Mouse (Mus musculus): ENCODE measurements around the gene Pik3c2b. TPM values are rescaled to one million over a fixed set of nuclear protein-coding genes. Genes with fewer than 3 reads are reported as not detected.

Gene Pik3c2b
- polyA plus RNA-seq, 1 experiment = 1.8 TPM

DNA sequence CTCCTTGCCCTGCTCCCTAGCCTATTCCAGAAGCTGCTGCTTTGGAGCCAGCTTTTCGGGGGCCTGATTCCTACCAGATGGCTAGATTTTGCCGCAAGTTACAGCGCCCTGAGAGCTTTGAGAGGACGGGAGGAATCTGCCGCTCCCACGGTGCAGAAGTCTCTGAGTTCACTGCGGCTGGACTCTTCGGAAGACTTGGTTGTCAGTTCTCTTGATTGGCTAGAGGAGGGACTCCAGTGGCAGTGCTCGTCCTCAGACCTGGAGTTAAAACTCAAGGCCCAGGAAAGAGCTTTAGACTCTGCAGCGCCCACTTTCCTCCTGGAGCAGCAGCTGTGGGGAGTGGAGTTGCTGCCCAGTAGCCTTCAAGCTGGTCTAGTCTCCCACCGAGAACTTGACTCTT is 86.5 kb downstream of the Pik3c2b start:
- no peaks in the 10 kb centered on the region for H3K27me3 ChIP-seq (ENCODE audit: control insufficient read depth, insufficient read depth, insufficient read length)
- H3ac ChIP-seq (ENCODE audit: control insufficient read depth, insufficient read length) = peak overlapping the region; percentile 81
- H3K79me2 ChIP-seq (ENCODE audit: control insufficient read depth, insufficient read depth) = peaks cover 57% of the 10 kb centered on the region
- TF ChIP-seq E2F4 (IDR thresholded peaks at IDR 0.05; ENCODE audit: insufficient read depth) (no peak), POLR2A (IDR thresholded peaks at IDR 0.05; ENCODE audit: insufficient read length, low read depth) (peak; percentile 20), MYOD1 (IDR thresholded peaks at IDR 0.05; ENCODE audit: control insufficient read depth in 1 of 3, insufficient read length in 2 of 3, low read depth in 2 of 3) (no peak), MYOG (IDR thresholded peaks at IDR 0.05; ENCODE audit: control insufficient read depth in 1 of 3, insufficient read depth in 1 of 3, insufficient read length in 2 of 3, low read depth in 2 of 3) (no peak), REST (IDR thresholded peaks at IDR 0.05; ENCODE audit: insufficient read depth, insufficient read length) (no peak), CEBPB (IDR thresholded peaks at IDR 0.05; ENCODE audit: insufficient read depth, poor library complexity, severe bottlenecking) (no peak), TCF3 (IDR thresholded peaks at IDR 0.05; ENCODE audit: insufficient read length, low read depth) (no peak), SRF (IDR thresholded peaks at IDR 0.05; ENCODE audit: control insufficient read depth, insufficient read length, low read depth) (no peak), MAX (IDR thresholded peaks at IDR 0.05; ENCODE audit: low read depth) (no peak)
- peaks cover 29% of the 10 kb centered on the region for H3K36me3 ChIP-seq (ENCODE audit: control insufficient read depth, insufficient read depth)
- peak overlapping the region; percentile 96 for H3K4me2 ChIP-seq (ENCODE audit: low read depth)
- peak overlapping the region; percentile 100 for H3K4me3 ChIP-seq

DNA sequence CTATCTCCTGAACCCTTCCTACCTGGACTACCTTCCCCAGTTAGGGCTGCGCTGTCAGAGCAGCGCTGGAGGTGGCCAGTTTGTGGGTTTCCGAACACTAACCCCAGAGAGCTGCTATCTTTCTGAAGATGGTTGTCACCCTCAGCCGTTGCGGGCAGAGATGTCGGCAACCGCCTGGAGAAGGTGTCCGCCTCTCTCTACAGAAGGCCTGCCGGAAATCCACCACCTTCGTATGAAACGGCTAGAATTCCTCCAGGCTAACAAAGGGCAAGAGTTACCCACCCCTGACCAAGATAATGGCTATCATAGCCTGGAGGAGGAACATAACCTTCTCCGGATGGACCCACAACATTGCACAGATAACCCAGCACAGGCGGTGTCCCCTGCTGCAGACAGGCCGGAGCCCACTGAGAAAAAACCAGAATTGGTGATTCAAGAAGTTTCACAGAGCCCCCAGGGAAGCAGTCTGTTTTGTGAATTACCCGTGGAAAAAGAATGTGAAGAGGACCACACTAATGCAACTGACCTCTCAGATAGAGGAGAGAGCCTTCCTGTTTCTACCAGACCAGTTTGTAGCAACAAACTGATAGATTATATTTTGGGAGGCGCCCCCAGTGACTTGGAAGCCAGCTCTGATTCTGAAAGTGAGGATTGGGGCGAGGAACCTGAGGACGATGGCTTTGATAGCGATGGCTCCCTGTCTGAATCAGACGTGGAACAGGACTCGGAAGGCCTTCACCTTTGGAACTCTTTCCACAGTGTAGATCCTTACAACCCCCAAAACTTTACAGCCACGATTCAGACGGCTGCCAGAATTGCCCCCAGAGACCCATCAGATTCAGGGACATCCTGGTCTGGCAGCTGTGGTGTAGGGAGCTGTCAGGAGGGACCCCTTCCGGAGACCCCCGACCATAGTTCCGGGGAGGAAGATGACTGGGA is 87.2 kb downstream of the Pik3c2b start:
- Histone ChIP-seq H3K36me3 (ENCODE audit: control insufficient read depth, insufficient read depth) (peaks cover 37% of the 10 kb centered on the region), H3ac (ENCODE audit: control insufficient read depth, insufficient read length) (peak overlapping the region; percentile 81), H3K4me2 (ENCODE audit: low read depth) (peak overlapping the region; percentile 96), H3K4me3 (peak overlapping the region; percentile 100), H3K27me3 (ENCODE audit: control insufficient read depth, insufficient read depth, insufficient read length) (no peaks in the 10 kb centered on the region), H3K79me2 (ENCODE audit: control insufficient read depth, insufficient read depth) (peaks cover 64% of the 10 kb centered on the region)
- no peak for TF ChIP-seq REST (IDR thresholded peaks at IDR 0.05; ENCODE audit: insufficient read depth, insufficient read length)
- TF ChIP-seq POLR2AphosphoS2 (IDR thresholded peaks at IDR 0.05; ENCODE audit: insufficient read length, low read depth) = no peak
- no peak for TF ChIP-seq MAX (IDR thresholded peaks at IDR 0.05; ENCODE audit: low read depth)
- no peak for TF ChIP-seq TCF12 (IDR thresholded peaks at IDR 0.05; ENCODE audit: insufficient read depth, poor library complexity, severe bottlenecking)
- TF ChIP-seq MYOD1 (IDR thresholded peaks at IDR 0.05; ENCODE audit: control insufficient read depth in 1 of 3, insufficient read length in 2 of 3, low read depth in 2 of 3) = no peak

DNA sequence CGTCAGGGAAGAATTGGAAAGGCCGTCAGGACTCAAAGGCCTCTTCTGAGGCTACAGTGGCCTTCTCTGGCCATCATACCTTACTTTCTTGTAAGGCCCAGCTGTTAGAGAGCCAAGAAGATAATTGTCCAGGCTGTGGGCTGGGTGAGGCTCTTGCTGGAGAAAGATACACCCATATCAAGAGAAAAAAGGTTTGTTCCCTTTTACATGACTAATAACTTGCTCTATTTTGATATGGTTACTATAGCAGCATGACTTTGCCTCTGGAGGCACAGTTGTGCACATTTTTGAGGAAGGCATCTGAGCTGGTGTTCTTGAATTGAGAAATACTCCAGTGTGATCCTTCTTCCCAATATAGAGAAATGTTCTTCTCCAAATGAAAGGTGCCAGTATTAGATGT is 88.0 kb downstream of the Pik3c2b start:
- H3K4me2 ChIP-seq (ENCODE audit: low read depth) = peak overlapping the region; percentile 96
- H3K27me3 ChIP-seq (ENCODE audit: control insufficient read depth, insufficient read depth, insufficient read length) = no peaks in the 10 kb centered on the region
- H3K36me3 ChIP-seq (ENCODE audit: control insufficient read depth, insufficient read depth) = peaks cover 44% of the 10 kb centered on the region
- peaks cover 71% of the 10 kb centered on the region for H3K79me2 ChIP-seq (ENCODE audit: control insufficient read depth, insufficient read depth)
- H3K4me3 ChIP-seq = peak overlapping the region; percentile 100
- peak overlapping the region; percentile 81 for H3ac ChIP-seq (ENCODE audit: control insufficient read depth, insufficient read length)
- TF ChIP-seq TCF3 (IDR thresholded peaks at IDR 0.05; ENCODE audit: insufficient read length, low read depth) = no peak
- TF ChIP-seq MYOD1 (IDR thresholded peaks at IDR 0.05; ENCODE audit: control insufficient read depth in 1 of 3, insufficient read length in 2 of 3, low read depth in 2 of 3) = no peak
- no peak for TF ChIP-seq USF1 (IDR thresholded peaks at IDR 0.05; ENCODE audit: low read depth)
- no peak for TF ChIP-seq MYOG (IDR thresholded peaks at IDR 0.05; ENCODE audit: control insufficient read depth in 1 of 3, insufficient read depth in 1 of 3, insufficient read length in 2 of 3, low read depth in 2 of 3)
- no peak for TF ChIP-seq POLR2A (IDR thresholded peaks at IDR 0.05; ENCODE audit: insufficient read length, low read depth)
- TF ChIP-seq CEBPB (IDR thresholded peaks at IDR 0.05; ENCODE audit: insufficient read depth, poor library complexity, severe bottlenecking) = no peak
- TF ChIP-seq SRF (IDR thresholded peaks at IDR 0.05; ENCODE audit: control insufficient read depth, insufficient read length, low read depth) = no peak
- no peak for TF ChIP-seq REST (IDR thresholded peaks at IDR 0.05; ENCODE audit: insufficient read depth, insufficient read length)
- TF ChIP-seq E2F4 (IDR thresholded peaks at IDR 0.05; ENCODE audit: insufficient read depth) = no peak
- TF ChIP-seq TCF12 (IDR thresholded peaks at IDR 0.05; ENCODE audit: insufficient read depth, poor library complexity, severe bottlenecking) = no peak
- TF ChIP-seq MAX (IDR thresholded peaks at IDR 0.05; ENCODE audit: low read depth) = no peak
- no peak for TF ChIP-seq POLR2AphosphoS2 (IDR thresholded peaks at IDR 0.05; ENCODE audit: insufficient read length, low read depth)

DNA sequence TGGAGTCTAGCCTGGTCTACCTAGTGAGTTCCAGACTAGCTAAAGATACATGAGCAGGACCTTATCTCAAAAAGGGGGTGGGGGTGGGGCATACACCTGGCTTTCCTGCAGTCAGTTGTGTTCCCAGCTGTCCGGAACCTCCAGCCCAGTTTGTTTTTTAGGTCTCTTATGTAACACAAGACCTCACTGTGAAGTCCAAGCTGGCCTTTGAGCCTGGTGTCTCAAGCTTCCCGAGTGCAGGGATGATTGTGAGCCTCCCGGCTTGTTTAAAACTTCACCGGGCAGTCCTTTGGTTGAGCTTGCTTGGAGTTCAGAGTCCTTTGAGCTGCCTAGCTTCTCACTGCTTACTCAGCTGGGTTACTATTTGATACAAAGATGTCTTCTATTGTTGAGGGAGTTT is 88.6 kb downstream of the Pik3c2b start:
- Histone ChIP-seq H3K4me3 (peak overlapping the region; percentile 100), H3ac (ENCODE audit: control insufficient read depth, insufficient read length) (no peak overlapping the region), H3K36me3 (ENCODE audit: control insufficient read depth, insufficient read depth) (peaks cover 51% of the 10 kb centered on the region), H3K27me3 (ENCODE audit: control insufficient read depth, insufficient read depth, insufficient read length) (no peaks in the 10 kb centered on the region), H3K4me2 (ENCODE audit: low read depth) (peak overlapping the region; percentile 96), H3K79me2 (ENCODE audit: control insufficient read depth, insufficient read depth) (peaks cover 77% of the 10 kb centered on the region)
- TF ChIP-seq MYOG (IDR thresholded peaks at IDR 0.05; ENCODE audit: control insufficient read depth in 1 of 3, insufficient read depth in 1 of 3, insufficient read length in 2 of 3, low read depth in 2 of 3) = peak in 1 of 3 experiments; percentile 55
- TF ChIP-seq MYOD1 (IDR thresholded peaks at IDR 0.05; ENCODE audit: control insufficient read depth in 1 of 3, insufficient read length in 2 of 3, low read depth in 2 of 3) = peak in 2 of 3 experiments; percentile 10 to 49
- TF ChIP-seq TCF12 (IDR thresholded peaks at IDR 0.05; ENCODE audit: insufficient read depth, poor library complexity, severe bottlenecking) = no peak

DNA sequence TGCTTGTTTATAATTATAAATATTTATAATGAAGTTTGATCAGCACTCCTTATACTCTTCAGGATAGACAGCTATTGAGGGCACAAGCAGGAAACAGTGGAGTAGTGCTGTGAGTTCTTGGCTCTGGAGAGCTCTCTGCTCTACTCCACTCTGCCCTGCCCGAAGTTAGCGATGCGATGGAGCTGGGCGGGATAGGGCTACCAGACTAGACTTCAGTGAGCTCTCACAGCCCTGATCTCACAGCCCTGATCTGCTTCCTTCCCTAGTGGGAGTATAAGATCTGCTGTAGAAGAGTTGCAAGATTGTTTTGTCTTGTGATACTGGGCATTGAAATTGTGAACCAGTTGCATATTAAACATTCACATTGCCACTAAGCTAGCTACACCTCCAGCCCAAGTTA is 89.4 kb downstream of the Pik3c2b start:
- Histone ChIP-seq H3K4me3 (peak overlapping the region; percentile 100), H3K79me2 (ENCODE audit: control insufficient read depth, insufficient read depth) (peaks cover 81% of the 10 kb centered on the region), H3ac (ENCODE audit: control insufficient read depth, insufficient read length) (no peak overlapping the region), H3K36me3 (ENCODE audit: control insufficient read depth, insufficient read depth) (peaks cover 57% of the 10 kb centered on the region), H3K4me2 (ENCODE audit: low read depth) (peak overlapping the region; percentile 96), H3K27me3 (ENCODE audit: control insufficient read depth, insufficient read depth, insufficient read length) (no peaks in the 10 kb centered on the region)
- TF ChIP-seq CEBPB (IDR thresholded peaks at IDR 0.05; ENCODE audit: insufficient read depth, poor library complexity, severe bottlenecking) (no peak), TCF12 (IDR thresholded peaks at IDR 0.05; ENCODE audit: insufficient read depth, poor library complexity, severe bottlenecking) (no peak), MYOD1 (IDR thresholded peaks at IDR 0.05; ENCODE audit: control insufficient read depth in 1 of 3, insufficient read length in 2 of 3, low read depth in 2 of 3) (no peak), MYOG (IDR thresholded peaks at IDR 0.05; ENCODE audit: control insufficient read depth in 1 of 3, insufficient read depth in 1 of 3, insufficient read length in 2 of 3, low read depth in 2 of 3) (no peak)

Measured in myocyte (in vitro differentiated cells).